Comparison of ENCODE assay signal across 28 mouse cellular contexts in genomic region chr12:119273605-119274004, GRCm38 (mm10). TPM values are rescaled to one million over a fixed set of nuclear protein-coding genes. Genes with fewer than 3 reads are reported as not detected.
DNase-seq lines count a peak whose midpoint lies in the region; ATAC-seq lines count a peak whose summit lies in the region.
"Had no signal": no experiment of that assay in that cellular context is flagged by ENCODE, and none has a peak within 500 bp of the region (broad histone marks: within the 10 kb centered on the region; RNA-seq: fewer than 3 reads in every experiment).

No protein-coding gene starts in this region.

- no peaks in the 10 kb centered on the region for H3K27me3 ChIP-seq in hindbrain, embryonic 11.5 days (ENCODE audit: control insufficient read depth, insufficient read depth, low read length)
- no peaks in the 10 kb centered on the region for H3K27me3 ChIP-seq in hindbrain, embryonic 13.5 days
- no peaks in the 10 kb centered on the region for H3K27me3 ChIP-seq in midbrain, embryonic 13.5 days
- H3K27me3 ChIP-seq in midbrain, embryonic 15.5 days (replicated peaks) = no peaks in the 10 kb centered on the region
- H3K27me3 ChIP-seq: heart, embryonic 12.5 days; intestine, embryonic 15.5 days; megakaryocyte, embryonic 14.5 days; neural tube, embryonic 13.5 days had no signal

- 3% methylated on average over 1 of the region's 1 CpGs for WGBS in hindbrain, embryonic 11.5 days
- WGBS in hindbrain, embryonic 13.5 days = 3% methylated on average over 1 of the region's 1 CpGs
- 0% methylated on average over 1 of the region's 1 CpGs for WGBS in midbrain, embryonic 13.5 days
- 8% methylated on average over 1 of the region's 1 CpGs for WGBS in midbrain, embryonic 15.5 days

- H3K9me3 ChIP-seq in hindbrain, embryonic 11.5 days (ENCODE audit: control insufficient read depth, low read length) = no peaks in the 10 kb centered on the region
- no peaks in the 10 kb centered on the region for H3K9me3 ChIP-seq in hindbrain, embryonic 13.5 days
- no peaks in the 10 kb centered on the region for H3K9me3 ChIP-seq in midbrain, embryonic 13.5 days
- H3K9me3 ChIP-seq in midbrain, embryonic 15.5 days = no peaks in the 10 kb centered on the region
- H3K9me3 ChIP-seq: heart, embryonic 12.5 days; intestine, embryonic 15.5 days; megakaryocyte, embryonic 14.5 days; neural tube, embryonic 13.5 days had no signal

- H3K9ac ChIP-seq in hindbrain, embryonic 11.5 days (ENCODE audit: low read depth, low read length) = no peak overlapping the region
- H3K9ac ChIP-seq in hindbrain, embryonic 13.5 days = no peak overlapping the region
- no peak overlapping the region for H3K9ac ChIP-seq in midbrain, embryonic 13.5 days (replicated peaks)
- no peak overlapping the region for H3K9ac ChIP-seq in midbrain, embryonic 15.5 days
- H3K9ac ChIP-seq: forebrain, postnatal 0 days; heart, embryonic 12.5 days; intestine, embryonic 15.5 days; neural tube, embryonic 13.5 days had no signal

- no peak overlapping the region for H3K27ac ChIP-seq in hindbrain, embryonic 11.5 days (ENCODE audit: low read depth, low read length)
- no peak overlapping the region for H3K27ac ChIP-seq in hindbrain, embryonic 13.5 days
- H3K27ac ChIP-seq in midbrain, embryonic 13.5 days = no peak overlapping the region
- H3K27ac ChIP-seq in midbrain, embryonic 15.5 days = no peak overlapping the region
- H3K27ac ChIP-seq: heart, adult 2 months; hindbrain, postnatal 0 days; intestine, embryonic 15.5 days; kidney, postnatal 0 days; neural tube, embryonic 13.5 days had no signal

- no peaks in the 10 kb centered on the region for H3K36me3 ChIP-seq in hindbrain, embryonic 11.5 days (ENCODE audit: control insufficient read depth, insufficient read depth, low read length)
- no peaks in the 10 kb centered on the region for H3K36me3 ChIP-seq in hindbrain, embryonic 13.5 days
- H3K36me3 ChIP-seq in midbrain, embryonic 13.5 days = no peaks in the 10 kb centered on the region
- H3K36me3 ChIP-seq in midbrain, embryonic 15.5 days (replicated peaks) = no peaks in the 10 kb centered on the region
- H3K36me3 ChIP-seq: heart, embryonic 12.5 days; intestine, embryonic 15.5 days; neural tube, embryonic 13.5 days had no signal

- H3K4me3 ChIP-seq in hindbrain, embryonic 11.5 days (ENCODE audit: low read depth, low read length) = no peak overlapping the region
- H3K4me3 ChIP-seq in hindbrain, embryonic 13.5 days = no peak overlapping the region
- H3K4me3 ChIP-seq in midbrain, embryonic 13.5 days (replicated peaks) = no peak overlapping the region
- no peak overlapping the region for H3K4me3 ChIP-seq in midbrain, embryonic 15.5 days
- H3K4me3 ChIP-seq: heart, adult 2 months; heart, embryonic 12.5 days; intestine, embryonic 15.5 days; megakaryocyte, embryonic 14.5 days; neural tube, embryonic 13.5 days had no signal

- DNase-seq in hindbrain, embryonic 11.5 days (ENCODE audit: low spot score) = peak; percentile 10
- peak; percentile 22 for DNase-seq in embryo, embryonic 11 days
- peak; percentile 11 for DNase-seq in mesoderm, embryonic 11.5 days (ENCODE audit: low read depth, low spot score)
- DNase-seq in adipocyte (ENCODE audit: low spot score) = no peak
- DNase-seq: adrenal gland, adult 2 months; adrenal gland, postnatal 36 days; cerebellum, adult 8-10 months; cerebellum, postnatal 25 days; forebrain, postnatal 0 days; heart, adult 2 months; heart, postnatal 4 days; kidney, adult 8-10 months; kidney, postnatal 4 days; liver; lung, postnatal 4 days; thymus, adult 2 months; thymus, postnatal 36 days had no signal

- ATAC-seq in hindbrain, embryonic 11.5 days (ENCODE audit: low FRiP score) = peak; percentile 45; the same call in 1 of the 2 replicates
- no peak for ATAC-seq in hindbrain, embryonic 13.5 days (ENCODE audit: low FRiP score)
- 0 out of 2 replicates have a peak, but pooled peaks have one; percentile 11 for ATAC-seq in midbrain, embryonic 13.5 days
- ATAC-seq in midbrain, embryonic 15.5 days (replicated peaks) = no peak
- ATAC-seq: CD4-positive, CD25-positive, alpha-beta regulatory T cell, adult 4 months; forebrain, postnatal 0 days; hindbrain, postnatal 0 days; intestine, embryonic 15.5 days had no signal

- H3K4me2 ChIP-seq in hindbrain, embryonic 11.5 days (replicated peaks; ENCODE audit: low read depth, low read length) = no peak overlapping the region
- H3K4me2 ChIP-seq in hindbrain, embryonic 13.5 days = no peak overlapping the region
- no peak overlapping the region for H3K4me2 ChIP-seq in midbrain, embryonic 13.5 days (replicated peaks)
- no peak overlapping the region for H3K4me2 ChIP-seq in midbrain, embryonic 15.5 days
- H3K4me2 ChIP-seq: heart, embryonic 12.5 days; intestine, embryonic 15.5 days; neural tube, embryonic 13.5 days had no signal

- no peaks in the 10 kb centered on the region for H3K4me1 ChIP-seq in hindbrain, embryonic 11.5 days (replicated peaks; ENCODE audit: control insufficient read depth, insufficient read depth, low read length)
- H3K4me1 ChIP-seq in hindbrain, embryonic 13.5 days (replicated peaks) = no peaks in the 10 kb centered on the region
- H3K4me1 ChIP-seq in midbrain, embryonic 13.5 days (replicated peaks) = 0 out of 2 replicates have a peak, but pooled peaks cover 10% of the 10 kb centered on the region
- H3K4me1 ChIP-seq in midbrain, embryonic 15.5 days = no peaks in the 10 kb centered on the region
- H3K4me1 ChIP-seq: heart, embryonic 12.5 days; intestine, embryonic 15.5 days; megakaryocyte, embryonic 14.5 days; neural tube, embryonic 13.5 days had no signal

RNA-seq across cellular contexts. Expression of gene Itgb8, which starts 35.0 kb away (rescaled TPM):
- polyA plus RNA-seq in hindbrain, embryonic 11.5 days (2014; fragmentation: Nextera tagmentation; extraction: Ambion mirVana) = 29.6 and 32.7 TPM in 2 replicates
- 11.9 and 12.4 TPM in 2 replicates for polyA plus RNA-seq in hindbrain, embryonic 13.5 days (2015; fragmentation: Nextera tagmentation; extraction: Ambion mirVana)
- polyA plus RNA-seq in midbrain, embryonic 13.5 days (2015; fragmentation: Nextera tagmentation; extraction: Ambion mirVana) = 17.1 and 17.5 TPM in 2 replicates
- polyA plus RNA-seq in midbrain, embryonic 15.5 days (2015; fragmentation: Nextera tagmentation; extraction: Ambion mirVana) = 10.5 and 11.3 TPM in 2 replicates

RNA-seq across cellular contexts. Expression of gene Macc1, which starts 40.5 kb away (rescaled TPM):
- 0.21 and 0.32 TPM in 2 replicates for polyA plus RNA-seq in hindbrain, embryonic 11.5 days (2014; fragmentation: Nextera tagmentation; extraction: Ambion mirVana)
- polyA plus RNA-seq in hindbrain, embryonic 13.5 days (2015; fragmentation: Nextera tagmentation; extraction: Ambion mirVana) = 0.05 TPM in 1 of 2 replicates, not detected in the other
- 0.04 TPM in 1 of 2 replicates, not detected in the other for polyA plus RNA-seq in midbrain, embryonic 13.5 days (2015; fragmentation: Nextera tagmentation; extraction: Ambion mirVana)
- 0.04 TPM in 1 of 2 replicates, not detected in the other for polyA plus RNA-seq in midbrain, embryonic 15.5 days (2015; fragmentation: Nextera tagmentation; extraction: Ambion mirVana)
- polyA plus RNA-seq: adrenal gland, adult 2 months; CD4-positive, CD25-positive, alpha-beta regulatory T cell, adult 4 months; forebrain, postnatal 0 days; heart, adult 2 months; heart, postnatal 0 days; neural tube, embryonic 13.5 days had no signal

Comparison
In these comparisons a context has a peak if more than half of its experiments do, and no peak if none do; other contexts are left out.
1. ATAC-seq: peak in hindbrain, embryonic 11.5 days (single experiment) and midbrain, embryonic 13.5 days (single experiment); none in hindbrain, embryonic 13.5 days (single experiment) and midbrain, embryonic 15.5 days (single experiment).